Mouse (Mus musculus) MEL (cell line): Measurements from ENCODE around the gene Hist1h2br.

Experiments used
- CTCF ChIP-seq, 3 experiments: IDR thresholded peaks in 2 of 3; conservative IDR thresholded peaks in 1 of 3; 2 replicates each; pipeline ENCODE4 v1.5.1; 2011 to 2012; ENCODE audit warnings: low read length in 3 of 3, low read depth in 2 of 3, mild to moderate bottlenecking in 2 of 3, improper control_type of control experiment in 1 of 3, inconsistent platforms in 1 of 3, mixed read lengths in 1 of 3, moderate library complexity in 1 of 3; ENCODE audit not compliant: control insufficient read depth in 1 of 3, insufficient read depth in 1 of 3, poor library complexity in 1 of 3, severe bottlenecking in 1 of 3
- E2F4 ChIP-seq: IDR thresholded peaks from 2 replicates; pipeline ENCODE4 v1.6.1; 2011; ENCODE audit warnings: low read depth, low read length, improper control_type of control experiment, borderline replicate concordance
- ELF1 ChIP-seq: IDR thresholded peaks from 2 replicates; pipeline ENCODE4 v1.6.1; 2014; ENCODE audit warnings: low read depth, mild to moderate bottlenecking, inconsistent platforms, low read length, improper control_type of control experiment, moderate library complexity
- MAFK ChIP-seq: IDR thresholded peaks from 2 replicates; pipeline ENCODE4 v1.6.1; 2011; ENCODE audit warnings: low read depth, mild to moderate bottlenecking, low read length, improper control_type of control experiment, borderline replicate concordance
- MEF2A ChIP-seq: IDR thresholded peaks from 2 replicates; pipeline ENCODE4 v1.6.1; 2014; ENCODE audit warnings: low read depth, mild to moderate bottlenecking, inconsistent platforms, low read length, improper control_type of control experiment; ENCODE audit not compliant: poor library complexity, insufficient replicate concordance, severe bottlenecking; ENCODE audit errors: extremely low read depth
- MYC ChIP-seq: IDR thresholded peaks from 2 replicates; pipeline ENCODE4 v1.6.1; 2011; ENCODE audit warnings: low read depth, mild to moderate bottlenecking, low read length, improper control_type of control experiment, moderate library complexity
- NELFE ChIP-seq: IDR thresholded peaks from 2 replicates; pipeline ENCODE4 v1.6.1; 2011; ENCODE audit warnings: low read depth, low read length, improper control_type of control experiment
- POLR2A ChIP-seq, 2 experiments: IDR thresholded peaks; 2 replicates each; pipeline ENCODE4 v1.6.1; 2011 to 2012; ENCODE audit warnings: low read length in 2 of 2, mild to moderate bottlenecking in 2 of 2, control low read depth in 1 of 2, improper control_type of control experiment in 1 of 2, low read depth in 1 of 2, moderate library complexity in 1 of 2; ENCODE audit not compliant: control insufficient read depth in 1 of 2, insufficient read depth in 1 of 2, poor library complexity in 1 of 2
- USF1 ChIP-seq: IDR thresholded peaks from 2 replicates; pipeline ENCODE4 v1.6.1; 2014; ENCODE audit warnings: low read depth, mild to moderate bottlenecking, inconsistent platforms, low read length, improper control_type of control experiment, moderate library complexity

- TF ChIP-seq MAFK, result peak; percentile 97
- TF ChIP-seq MYC, result no peak
- no peak for TF ChIP-seq CTCF (IDR thresholded peaks at IDR 0.05 in 2 of 3, conservative IDR thresholded peaks at IDR 0.05 in 1 of 3; ENCODE audit: control insufficient read depth in 1 of 3, insufficient read depth in 1 of 3, low read depth in 2 of 3, low read length in 3 of 3, poor library complexity in 1 of 3, severe bottlenecking in 1 of 3)
- TF ChIP-seq POLR2A (IDR thresholded peaks at IDR 0.05; ENCODE audit: control insufficient read depth in 1 of 2, insufficient read depth in 1 of 2, low read depth in 1 of 2, low read length in 2 of 2, poor library complexity in 1 of 2), result no peak
- no peak for TF ChIP-seq USF1
- no peak for TF ChIP-seq MEF2A
- TF ChIP-seq ELF1, result 0 out of 2 replicates have a peak, but pooled peaks have one; percentile 39
- TF ChIP-seq E2F4, result 0 out of 2 replicates have a peak, but pooled peaks have one; percentile 47
- no peak for TF ChIP-seq NELFE
These were observed 21.6 kb downstream of the Hist1h2br start for GRCm38 (mm10) chr13:21855146-21855545.
